Mouse (Mus musculus): ENCODE measurements around the gene Tm4sf1. TPM values are rescaled to one million over a fixed set of nuclear protein-coding genes. Genes with fewer than 3 reads are reported as not detected.

Tm4sf1 gene
- total and polyA plus RNA-seq, 3 experiments, result 78.5 to 148 (median 84.6) TPM

DNA sequence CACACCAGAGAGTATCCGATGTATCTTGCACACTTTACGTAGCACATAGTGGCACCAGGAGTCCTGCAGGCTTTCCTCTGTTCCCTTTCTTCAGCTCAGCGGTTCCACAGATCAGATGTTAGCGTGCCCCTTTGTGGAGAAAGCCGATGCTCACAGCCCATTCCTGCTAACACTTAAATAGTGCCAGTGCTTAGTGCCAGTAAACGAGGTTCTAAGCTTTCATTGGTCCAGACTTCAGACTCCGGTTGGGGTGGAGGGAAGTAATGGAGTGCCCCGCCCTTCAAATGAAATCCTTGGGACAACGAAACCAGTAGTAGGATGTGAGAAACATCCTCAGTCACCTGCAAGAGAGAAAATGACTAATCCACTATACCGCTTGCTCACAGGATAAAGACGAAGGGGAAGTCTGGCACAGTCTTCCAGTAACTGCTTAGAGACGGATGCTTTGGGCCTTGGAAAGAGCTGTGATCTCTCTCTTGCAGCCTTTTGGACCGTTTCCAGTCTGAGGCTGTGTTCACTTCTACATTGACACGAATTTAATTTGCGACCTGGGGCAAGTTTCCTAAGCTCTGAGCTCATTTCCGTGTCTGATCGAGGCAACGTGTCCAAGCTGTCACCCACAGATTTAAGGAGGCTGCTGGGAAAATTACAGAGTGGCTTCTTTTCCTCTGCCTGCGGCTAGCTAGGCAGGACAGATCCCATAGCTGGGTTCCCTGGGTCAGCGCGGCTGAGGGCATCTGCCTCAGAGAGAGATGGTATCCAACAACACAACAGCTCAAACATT, 6.9 kb downstream of the Tm4sf1 start:
- intact Hi-C loops (cut with DNase I), result loop anchor here (2.0 to 5.0 kb wide), 2 partner anchors 26 to 42 kb away; no protein-coding TSS in a partner anchor
- Histone ChIP-seq H3K9ac (ENCODE audit: low read depth, low read length) (peak overlapping the region; percentile 81), H3K27ac (peak overlapping the region; percentile 90), H3K79me2 (replicated peaks; ENCODE audit: control insufficient read depth, insufficient read depth, low read length) (no peaks in the 10 kb centered on the region), H3K4me3 (peak overlapping the region; percentile 63), H3K36me3 (ENCODE audit: control insufficient read depth, insufficient read depth, low read length) (peaks cover 21% of the 10 kb centered on the region), H3K4me1 (ENCODE audit: control insufficient read depth, insufficient read depth, low read length) (peaks cover 5% of the 10 kb centered on the region), H3K27me3 (ENCODE audit: control insufficient read depth, insufficient read depth, low read length) (no peaks in the 10 kb centered on the region)
- 23% methylated on average over 21 of the region's 21 CpGs for WGBS
- TF ChIP-seq POLR2A (IDR thresholded peaks at IDR 0.05; ENCODE audit: insufficient read depth, low read depth, low read length), result peak; percentile 98
- peak; percentile 46 for TF ChIP-seq CTCF (IDR thresholded peaks at IDR 0.05)
- TF ChIP-seq EP300 (IDR thresholded peaks at IDR 0.05; ENCODE audit: insufficient read depth, low read depth, low read length), result peak; percentile 52; the same call in 1 of the 2 replicates
- peak; percentile 72 to 76 for DNase-seq

DNA sequence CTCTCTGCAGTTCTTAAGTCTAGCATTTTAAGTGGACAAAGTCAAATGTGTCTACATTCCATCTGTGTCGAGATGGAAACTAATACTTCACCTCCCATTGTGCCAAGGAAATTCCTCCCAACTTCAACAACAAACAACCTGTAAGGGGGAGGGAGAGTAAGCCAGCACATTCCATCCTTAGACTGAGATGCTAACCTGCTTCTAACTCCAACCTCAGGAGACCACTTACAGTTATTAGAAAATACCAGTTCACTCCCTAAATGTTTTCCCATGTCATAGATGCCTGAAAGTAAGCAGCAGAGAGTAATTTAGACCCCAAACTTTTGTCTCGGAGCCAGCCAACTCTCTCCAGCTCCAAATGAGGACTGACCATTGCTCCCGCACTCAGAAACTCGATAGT, 7.9 kb downstream of the Tm4sf1 start:
- TF ChIP-seq CTCF (IDR thresholded peaks at IDR 0.05), result no peak
- TF ChIP-seq EP300 (IDR thresholded peaks at IDR 0.05; ENCODE audit: insufficient read depth, low read depth, low read length), result no peak
- no peak; the same call in 1 of the 2 replicates for TF ChIP-seq POLR2A (IDR thresholded peaks at IDR 0.05; ENCODE audit: insufficient read depth, low read depth, low read length)
- intact Hi-C loops (cut with DNase I), result loop anchor here (2.0 to 5.0 kb wide), 2 partner anchors 25 to 43 kb away; no protein-coding TSS in a partner anchor
- Histone ChIP-seq H3K27me3 (ENCODE audit: control insufficient read depth, insufficient read depth, low read length) (no peaks in the 10 kb centered on the region), H3K27ac (peak overlapping the region; percentile 90), H3K36me3 (ENCODE audit: control insufficient read depth, insufficient read depth, low read length) (peaks cover 31% of the 10 kb centered on the region), H3K4me3 (peak overlapping the region; percentile 63), H3K79me2 (replicated peaks; ENCODE audit: control insufficient read depth, insufficient read depth, low read length) (no peaks in the 10 kb centered on the region), H3K4me1 (ENCODE audit: control insufficient read depth, insufficient read depth, low read length) (peaks cover 10% of the 10 kb centered on the region), H3K9ac (ENCODE audit: low read depth, low read length) (peak overlapping the region; percentile 82)
- WGBS, result 30% methylated on average over 4 of the region's 4 CpGs
- no peak for DNase-seq

DNA sequence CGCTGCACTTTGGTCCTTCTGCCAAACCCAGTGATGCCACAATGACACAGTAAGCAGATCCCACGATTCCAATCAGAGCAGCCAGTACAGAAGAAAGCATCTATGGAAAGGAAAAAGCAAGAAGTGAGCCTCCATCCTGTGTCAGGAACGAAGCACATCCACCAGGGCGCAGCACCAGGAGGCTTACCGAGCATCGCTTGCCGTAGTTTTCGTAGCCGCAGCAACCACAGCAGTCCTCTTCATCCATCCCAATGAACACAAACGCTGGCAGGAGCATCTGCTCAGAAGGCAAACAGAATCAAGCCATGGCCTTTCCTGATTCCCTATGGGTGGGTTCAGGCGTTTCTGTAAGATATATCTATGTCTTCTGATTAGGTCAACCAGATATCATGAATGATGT, 9.0 kb downstream of the Tm4sf1 start:
- H3K4me1 ChIP-seq (ENCODE audit: control insufficient read depth, insufficient read depth, low read length), result peaks cover 10% of the 10 kb centered on the region
- 0 out of 2 replicates have a peak, but pooled peaks have one; percentile 56 for TF ChIP-seq EP300 (IDR thresholded peaks at IDR 0.05; ENCODE audit: insufficient read depth, low read depth, low read length)
- peak; percentile 67 for TF ChIP-seq CTCF (IDR thresholded peaks at IDR 0.05)
- TF ChIP-seq POLR2A (IDR thresholded peaks at IDR 0.05; ENCODE audit: insufficient read depth, low read depth, low read length), result 0 out of 2 replicates have a peak, but pooled peaks have one; percentile 27
- 38% methylated on average over 11 of the region's 11 CpGs for WGBS
- H3K27me3 ChIP-seq (ENCODE audit: control insufficient read depth, insufficient read depth, low read length), result no peaks in the 10 kb centered on the region
- no peaks in the 10 kb centered on the region for H3K79me2 ChIP-seq (replicated peaks; ENCODE audit: control insufficient read depth, insufficient read depth, low read length)
- peak overlapping the region; percentile 90 for H3K27ac ChIP-seq
- peak overlapping the region; percentile 63 for H3K4me3 ChIP-seq
- H3K36me3 ChIP-seq (ENCODE audit: control insufficient read depth, insufficient read depth, low read length), result peaks cover 38% of the 10 kb centered on the region
- peak; percentile 34 to 49 for DNase-seq
- peak overlapping the region; percentile 46 for H3K9ac ChIP-seq (ENCODE audit: low read depth, low read length)
- intact Hi-C loops (cut with DNase I), result loop anchor here (5.0 kb wide), 1 partner anchor 44 kb away; no protein-coding TSS in a partner anchor

DNA sequence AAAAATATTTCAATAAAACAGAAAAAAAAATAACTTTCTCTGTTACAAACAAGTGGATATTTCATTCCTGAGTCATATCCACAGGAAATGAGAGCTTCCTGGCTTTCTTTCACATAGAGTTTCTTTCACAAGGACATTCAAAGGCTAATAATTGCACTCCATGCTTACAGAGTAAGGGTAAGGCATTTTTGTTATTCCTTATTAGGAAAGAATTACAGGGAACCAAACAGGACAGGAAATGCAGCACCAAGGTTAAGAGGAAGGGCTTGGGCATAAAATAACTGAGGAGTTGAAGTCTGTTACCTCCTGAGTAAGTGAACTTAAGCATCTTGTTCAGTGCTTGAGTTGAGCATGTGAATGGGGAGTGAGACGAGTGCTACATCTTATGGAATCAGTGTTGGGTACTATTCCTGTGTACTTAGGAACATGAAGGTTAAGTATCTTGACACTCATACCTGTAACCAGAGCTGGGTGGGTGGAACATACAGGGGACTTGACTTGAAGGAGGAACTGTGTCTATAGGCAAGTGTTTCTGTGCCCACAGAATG, 12.8 kb downstream of the Tm4sf1 start:
- Histone ChIP-seq H3K27me3 (ENCODE audit: control insufficient read depth, insufficient read depth, low read length) (no peaks in the 10 kb centered on the region), H3K27ac (peak overlapping the region; percentile 90), H3K36me3 (ENCODE audit: control insufficient read depth, insufficient read depth, low read length) (peaks cover 60% of the 10 kb centered on the region), H3K4me3 (peak overlapping the region; percentile 9; the same call in 1 of the 2 replicates), H3K4me1 (ENCODE audit: control insufficient read depth, insufficient read depth, low read length) (peaks cover 9% of the 10 kb centered on the region), H3K9ac (ENCODE audit: low read depth, low read length) (peak overlapping the region; percentile 44), H3K79me2 (replicated peaks; ENCODE audit: control insufficient read depth, insufficient read depth, low read length) (no peaks in the 10 kb centered on the region)
- intact Hi-C loops (cut with DNase I), result no loop called here
- WGBS, result 48% methylated on average over 1 of the region's 1 CpGs
- TF ChIP-seq CTCF (IDR thresholded peaks at IDR 0.05) (no peak), POLR2A (IDR thresholded peaks at IDR 0.05; ENCODE audit: insufficient read depth, low read depth, low read length) (no peak), EP300 (IDR thresholded peaks at IDR 0.05; ENCODE audit: insufficient read depth, low read depth, low read length) (no peak)
- no peak for DNase-seq

DNA sequence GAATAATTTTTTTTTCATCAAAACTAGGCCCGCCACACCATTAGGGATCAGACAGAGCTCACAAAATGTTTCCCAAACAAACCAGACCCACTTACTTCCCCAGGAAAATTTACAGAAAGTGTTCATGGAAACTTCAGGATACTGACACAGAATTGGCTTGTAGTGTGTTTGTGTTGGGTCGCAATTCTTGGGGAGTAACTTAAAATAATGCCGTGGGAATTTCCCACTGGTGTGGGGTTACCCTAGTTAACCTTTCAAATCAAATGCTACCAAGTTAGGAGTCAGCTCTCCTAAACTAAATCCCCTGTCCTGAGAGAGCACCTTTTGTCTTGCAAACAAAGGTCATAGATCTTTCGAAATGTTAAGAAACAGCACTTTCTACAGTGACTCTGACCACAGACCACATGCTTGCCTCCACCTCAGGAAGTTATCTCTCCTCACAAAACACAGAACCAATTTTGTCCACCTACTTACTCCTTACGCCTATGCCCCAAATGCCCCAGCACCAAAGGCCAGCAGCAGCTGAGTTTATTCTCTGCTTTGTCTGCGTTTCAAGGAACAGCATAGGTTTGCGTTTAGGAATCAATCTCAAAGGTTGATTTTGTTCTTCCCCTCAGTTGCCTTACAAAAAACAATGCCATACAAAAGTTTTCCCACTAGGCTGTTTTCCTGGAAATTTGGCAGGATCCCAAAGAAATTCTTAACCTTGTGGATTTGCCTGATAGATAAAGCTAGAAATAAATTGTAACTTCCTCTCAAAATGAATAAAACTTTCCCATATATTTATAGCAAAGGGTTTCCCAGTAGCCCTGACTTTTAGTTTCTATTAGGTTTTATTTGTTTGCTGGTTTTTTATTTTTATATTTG, 13.7 kb downstream of the Tm4sf1 start:
- H3K27ac ChIP-seq, result peak overlapping the region; percentile 90
- TF ChIP-seq EP300 (IDR thresholded peaks at IDR 0.05; ENCODE audit: insufficient read depth, low read depth, low read length) (no peak), CTCF (IDR thresholded peaks at IDR 0.05) (peak; percentile 30), POLR2A (IDR thresholded peaks at IDR 0.05; ENCODE audit: insufficient read depth, low read depth, low read length) (0 out of 2 replicates have a peak, but pooled peaks have one; percentile 25)
- peaks cover 9% of the 10 kb centered on the region for H3K4me1 ChIP-seq (ENCODE audit: control insufficient read depth, insufficient read depth, low read length)
- 20% methylated on average over 7 of the region's 7 CpGs for WGBS
- no peaks in the 10 kb centered on the region for H3K79me2 ChIP-seq (replicated peaks; ENCODE audit: control insufficient read depth, insufficient read depth, low read length)
- intact Hi-C loops (cut with DNase I), result no loop called here
- peak overlapping the region; percentile 19; the same call in 1 of the 2 replicates for H3K9ac ChIP-seq (ENCODE audit: low read depth, low read length)
- H3K4me3 ChIP-seq, result no peak overlapping the region
- no peaks in the 10 kb centered on the region for H3K27me3 ChIP-seq (ENCODE audit: control insufficient read depth, insufficient read depth, low read length)
- H3K36me3 ChIP-seq (ENCODE audit: control insufficient read depth, insufficient read depth, low read length), result peaks cover 60% of the 10 kb centered on the region
- DNase-seq, result peak; percentile 16 to 25

Measured in heart, adult 2 months (tissue).